Mouse (Mus musculus) left cerebral cortex, postnatal 36 days (tissue): Measurements from ENCODE around the gene Psmd12. TPM values are rescaled to one million over a fixed set of nuclear protein-coding genes. Genes with fewer than 3 reads are reported as not detected.

Experiments used
- DNase-seq, 2 experiments: peaks; one replicate each; pipeline ENCODE4 v3.0.0; 2021 to 2022; ENCODE audit warnings: low spot score in 2 of 2, mixed read lengths in 1 of 2
- intact Hi-C: fragments of 180-260 bp; cut with DNase I; formaldehyde crosslinking; loops from one replicate; pipeline ENCODE4 v1.15.1; 2025
- total RNA-seq, 2 experiments: library from RNA; stranded (reverse); gene quantifications; 2 replicates each; pipeline ENCODE4 v1.2.3; 2021

Psmd12 gene
- total RNA-seq = 10 to 100 TPM; 66.2 to 67.0 TPM

GRCm38 (mm10) chr11:107479053-107479861 lies at the start of gene Psmd12:
Psmd12 (plus strand) TSS chr11:107479484.
- intact Hi-C loops = loop anchor here (1.0 kb wide), 1 partner anchor 290 kb away; the partner anchor contains the start of gene Nol11
- peak; percentile 93 for DNase-seq

GRCm38 (mm10) chr11:107431197-107431965 lies 47.9 kb upstream of the Psmd12 start:
- no peak for DNase-seq
- intact Hi-C loops = no loop called here

GRCm38 (mm10) chr11:107435776-107436449 lies 43.4 kb upstream of the Psmd12 start:
- intact Hi-C loops = no loop called here

GRCm38 (mm10) chr11:107437723-107438122 lies 41.6 kb upstream of the Psmd12 start:
- intact Hi-C loops = no loop called here

More at GRCm38 (mm10) chr11:107435776-107436449, 43.4 kb upstream of the Psmd12 start:
- DNase-seq = no peak

GRCm38 (mm10) chr11:107438140-107438539 lies 41.1 kb upstream of the Psmd12 start:
- no peak for DNase-seq
- intact Hi-C loops = no loop called here

More at GRCm38 (mm10) chr11:107437723-107438122, 41.6 kb upstream of the Psmd12 start:
- no peak for DNase-seq

GRCm38 (mm10) chr11:107441050-107441449 lies 38.2 kb upstream of the Psmd12 start:
- intact Hi-C loops = no loop called here

GRCm38 (mm10) chr11:107443121-107444095 lies 35.9 kb upstream of the Psmd12 start:
- intact Hi-C loops = no loop called here
- no peak for DNase-seq

More at GRCm38 (mm10) chr11:107441050-107441449, 38.2 kb upstream of the Psmd12 start:
- DNase-seq = no peak

GRCm38 (mm10) chr11:107445683-107446082 lies 33.6 kb upstream of the Psmd12 start:
- intact Hi-C loops = no loop called here
- no peak for DNase-seq

GRCm38 (mm10) chr11:107446650-107447049 lies 32.6 kb upstream of the Psmd12 start:
- no peak for DNase-seq
- intact Hi-C loops = no loop called here

GRCm38 (mm10) chr11:107447349-107447748 lies 31.9 kb upstream of the Psmd12 start:
- DNase-seq = no peak
- intact Hi-C loops = no loop called here

GRCm38 (mm10) chr11:107447915-107448314 lies 31.4 kb upstream of the Psmd12 start:
- intact Hi-C loops = no loop called here

GRCm38 (mm10) chr11:107449169-107449910 lies 29.9 kb upstream of the Psmd12 start:
- intact Hi-C loops = no loop called here

More at GRCm38 (mm10) chr11:107447915-107448314, 31.4 kb upstream of the Psmd12 start:
- no peak for DNase-seq

GRCm38 (mm10) chr11:107450097-107450496 lies 29.2 kb upstream of the Psmd12 start:
- intact Hi-C loops = no loop called here
- DNase-seq = no peak

More at GRCm38 (mm10) chr11:107449169-107449910, 29.9 kb upstream of the Psmd12 start:
- DNase-seq = no peak

GRCm38 (mm10) chr11:107451106-107451505 lies 28.2 kb upstream of the Psmd12 start:
- no peak for DNase-seq
- intact Hi-C loops = no loop called here

- intact Hi-C loops = no loop called here
- DNase-seq = no peak
These were observed 27.2 kb upstream of the Psmd12 start for GRCm38 (mm10) chr11:107452053-107452452.

GRCm38 (mm10) chr11:107454546-107455462 lies 24.5 kb upstream of the Psmd12 start:
- DNase-seq = no peak
- intact Hi-C loops = no loop called here

- DNase-seq = no peak
- intact Hi-C loops = no loop called here
These were observed 22.0 kb upstream of the Psmd12 start for GRCm38 (mm10) chr11:107457282-107457681.
